Mouse (Mus musculus): Measurements from ENCODE around the gene Frmd6.
A peak's percentile ranks its signal among the peaks of the same experiment; 100 is the strongest.

Gene Frmd6

DNA sequence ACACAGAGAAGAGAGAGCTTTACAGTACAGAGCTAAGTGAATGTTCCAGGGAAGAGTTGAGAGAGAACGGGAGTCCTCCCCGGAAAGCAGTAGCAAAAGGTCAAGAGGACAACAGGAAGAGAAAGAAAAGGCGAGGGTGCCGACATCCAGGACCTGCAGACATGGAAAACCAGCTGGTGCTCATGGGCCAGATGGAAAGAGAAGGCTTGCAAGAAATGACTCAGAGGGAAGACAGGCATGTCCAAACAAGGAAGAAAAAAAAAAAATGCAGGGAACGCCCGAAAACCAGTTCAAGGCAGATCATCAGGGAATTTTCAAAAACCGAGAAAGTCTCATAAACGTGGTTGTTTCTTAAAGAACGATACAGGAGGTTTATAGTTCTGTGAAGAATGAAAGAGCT is 81.6 kb downstream of the Frmd6 start:
- DNase-seq: no peak

GRCm38 (mm10) chr12:70907651-70908050 is 82.3 kb downstream of the Frmd6 start:
- DNase-seq: no peak

DNA sequence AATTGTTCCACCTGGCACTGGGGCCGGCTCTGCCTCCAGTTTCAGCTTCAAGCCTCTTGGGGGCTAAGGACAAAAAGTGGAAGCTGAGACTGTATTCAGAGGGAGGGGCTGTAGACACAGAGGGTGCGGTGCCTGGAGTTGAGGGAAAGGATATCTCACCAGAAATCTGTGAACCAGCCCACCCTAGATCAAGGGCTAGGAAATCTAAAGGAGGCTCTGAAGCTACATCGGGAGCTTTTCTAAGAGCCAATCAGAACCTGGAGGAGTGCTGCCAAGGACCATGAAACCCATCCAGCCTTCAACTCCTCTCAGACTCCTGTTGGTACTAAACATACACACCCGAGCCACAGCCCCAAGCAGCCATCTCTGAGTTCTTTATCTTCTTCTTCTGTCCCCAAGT is 82.8 kb downstream of the Frmd6 start:
- no peak for DNase-seq

GRCm38 (mm10) chr12:70910241-70910720 is 85.0 kb downstream of the Frmd6 start:
- DNase-seq: peak; percentile 90

- peak; percentile 93 for DNase-seq
These were observed 85.7 kb downstream of the Frmd6 start for GRCm38 (mm10) chr12:70911029-70911428.

DNA sequence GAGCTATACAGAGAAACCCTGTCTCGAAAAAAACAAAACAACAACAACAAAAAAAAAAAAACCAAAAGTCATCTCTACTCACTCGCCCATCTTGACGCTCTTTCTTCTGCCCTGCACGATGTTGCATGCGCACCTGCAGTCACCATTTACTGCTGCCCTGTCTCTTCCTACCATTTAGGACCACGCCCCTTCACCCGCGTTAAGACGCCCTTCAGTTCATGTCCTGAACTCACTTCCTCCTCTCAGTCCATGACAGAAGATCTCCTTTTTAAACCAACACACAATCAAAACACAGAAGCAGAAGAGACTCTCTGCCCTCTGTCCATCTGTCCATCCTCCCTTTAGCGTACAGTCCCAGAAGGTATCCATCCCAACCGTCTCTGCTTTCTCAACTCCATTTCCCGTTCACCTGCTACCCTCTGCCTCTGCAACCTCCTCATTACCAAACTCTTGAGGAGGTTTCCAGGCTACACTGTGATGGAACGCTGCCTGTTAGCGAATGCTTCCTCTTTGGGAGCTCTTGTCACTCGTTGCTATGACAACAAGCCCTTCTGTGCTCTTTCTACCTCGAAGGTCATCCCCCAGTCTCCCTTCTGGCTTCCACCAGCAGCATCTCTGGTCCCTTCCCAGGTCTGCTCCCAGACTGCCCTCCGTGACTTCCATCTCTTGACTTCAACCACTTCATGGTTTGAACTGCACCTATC is 86.5 kb downstream of the Frmd6 start:
- DNase-seq: no peak

DNA sequence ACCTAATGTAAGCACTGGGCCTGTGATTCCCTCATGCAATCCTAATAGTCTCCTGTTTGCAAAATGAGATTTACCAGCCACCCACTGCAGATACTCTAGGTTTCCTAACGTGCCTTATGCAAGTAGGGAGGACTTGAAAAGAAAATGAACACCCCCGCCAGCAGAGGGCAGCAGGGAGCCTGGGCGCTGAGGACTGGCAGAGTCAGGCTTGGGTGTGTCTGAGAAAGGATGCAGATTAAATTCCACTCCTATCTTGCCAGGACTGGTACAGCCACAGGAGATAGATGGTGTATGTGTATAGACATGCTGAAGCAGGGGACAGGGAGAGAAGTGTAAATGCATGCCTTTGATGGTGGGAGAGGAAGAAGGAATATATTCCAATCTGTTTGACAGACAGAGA is 88.1 kb downstream of the Frmd6 start:
- peak; percentile 85 for DNase-seq

GRCm38 (mm10) chr12:70914387-70914786 is 89.1 kb downstream of the Frmd6 start:
- DNase-seq: peak; percentile 67

GRCm38 (mm10) chr12:70929781-70930180 is 104.5 kb downstream of the Frmd6 start:
- no peak for DNase-seq

DNA sequence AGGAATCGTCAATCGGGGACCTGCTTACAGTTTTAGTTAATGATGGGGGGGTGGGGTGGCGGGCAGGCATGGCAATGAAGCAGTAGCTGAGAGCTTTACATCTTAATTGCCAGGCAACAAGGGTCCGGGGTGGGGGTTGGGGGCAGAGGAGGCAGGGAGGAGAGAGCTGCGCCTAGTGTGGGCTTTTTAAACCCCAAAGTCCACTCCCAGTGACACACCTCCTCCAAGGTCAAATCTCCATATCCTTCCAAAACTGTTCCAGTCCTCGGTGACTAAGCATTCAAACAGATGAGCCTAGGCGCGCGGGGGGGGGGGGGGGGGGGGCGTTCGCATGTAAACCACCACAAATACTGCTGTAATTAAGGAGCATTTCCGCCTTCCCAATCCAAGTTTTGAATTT is 111.8 kb downstream of the Frmd6 start:
- DNase-seq: no peak

DNA sequence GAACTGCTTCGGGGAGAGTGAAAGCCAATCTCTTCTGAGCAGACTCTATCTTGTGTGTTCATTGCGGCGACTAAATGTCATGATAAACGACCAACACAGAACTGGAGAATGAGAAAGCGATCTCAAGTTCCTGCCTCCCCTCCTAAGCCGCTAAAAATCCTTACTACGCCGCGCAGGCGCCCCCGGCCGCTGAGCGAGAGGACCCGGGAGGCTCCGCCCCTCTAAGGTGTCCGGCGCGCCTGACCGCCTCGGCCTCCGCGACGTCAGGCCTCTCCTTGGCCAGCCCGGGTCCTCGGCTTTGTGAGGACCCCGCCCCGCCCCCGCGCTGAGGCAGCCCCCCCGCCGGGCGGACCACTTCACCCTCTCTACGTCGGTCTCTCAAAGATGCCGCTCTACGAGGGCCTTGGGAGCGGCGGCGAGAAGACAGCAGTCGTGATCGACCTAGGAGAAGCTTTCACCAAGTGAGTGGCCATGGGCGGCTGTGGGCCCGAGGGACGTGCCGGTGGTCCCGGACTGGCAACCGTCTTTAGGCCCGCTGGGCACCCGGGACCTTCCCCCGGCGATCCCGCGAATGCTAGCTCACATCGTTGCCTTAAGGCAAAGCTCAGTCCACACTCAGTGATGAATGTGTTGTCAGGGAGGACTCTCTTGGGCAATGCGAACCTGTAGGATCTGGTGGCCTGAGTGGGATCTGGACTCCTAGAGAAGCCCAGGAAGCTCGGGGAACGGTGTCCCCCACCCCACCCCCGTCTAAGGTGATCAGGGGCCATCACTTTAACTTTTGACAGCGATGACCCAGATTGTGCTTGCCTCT is 112.5 kb downstream of the Frmd6 start, which contains the start of gene Actr10:
Gene Actr10, plus strand, starts transcription at position 287 of the 814 bp plus-strand sequence.
- DNase-seq: peak; percentile 95

- no peak for DNase-seq
These were observed 115.5 kb downstream of the Frmd6 start for GRCm38 (mm10) chr12:70940806-70941205.

DNA sequence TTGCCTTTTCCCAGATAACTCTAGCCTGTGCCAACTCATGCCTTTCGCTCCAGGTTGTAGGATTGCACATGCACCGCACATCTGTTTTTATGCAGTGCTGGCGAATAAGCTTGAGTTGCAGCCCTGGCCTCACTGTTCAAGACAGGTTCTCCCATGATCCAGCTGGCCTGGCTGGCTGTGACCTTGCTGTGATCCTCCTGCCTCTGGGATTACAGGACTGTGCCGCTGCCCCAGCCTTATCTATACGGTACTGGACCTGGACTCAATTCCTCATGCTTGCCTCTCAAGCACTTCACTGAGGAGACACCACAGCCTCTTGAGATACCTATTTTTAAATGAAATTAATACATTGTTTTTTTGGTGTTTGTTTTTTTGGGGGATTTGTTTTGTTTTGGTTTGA is 118.9 kb downstream of the Frmd6 start:
- no peak for DNase-seq

DNA sequence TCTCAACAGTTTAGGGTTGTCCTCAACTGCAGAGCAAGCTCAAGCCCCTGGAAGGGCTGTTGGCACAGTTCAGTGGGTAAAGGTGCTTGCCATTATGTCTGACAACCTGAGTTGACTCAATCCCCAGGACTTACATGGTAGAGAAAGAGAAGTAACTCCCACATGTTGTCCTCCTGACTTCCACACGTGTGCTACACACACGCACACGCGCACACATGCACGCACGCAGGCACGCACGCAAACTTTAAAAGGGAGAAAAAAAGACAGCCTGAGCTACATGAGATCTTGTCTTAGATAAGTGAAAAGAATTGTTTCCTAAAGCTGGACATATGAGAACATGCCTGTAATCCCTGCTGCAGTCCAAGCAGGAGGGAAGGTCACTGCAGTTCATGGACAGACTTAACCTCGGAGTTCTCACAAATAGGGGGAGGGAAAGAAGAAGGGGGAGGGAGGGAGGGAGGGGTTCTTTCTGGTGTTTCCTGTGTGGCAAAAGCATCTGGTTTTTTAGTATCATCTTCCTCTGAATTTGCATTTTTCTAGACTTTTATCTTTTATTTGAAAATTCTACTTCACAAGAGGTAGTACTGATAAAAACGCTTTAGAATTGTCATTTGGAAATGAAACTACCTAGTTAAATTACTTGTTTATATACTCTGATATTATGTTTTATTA is 121.4 kb downstream of the Frmd6 start:
- DNase-seq: no peak

Data from lung, postnatal 14 days (tissue).